Mouse (Mus musculus): ENCODE measurements around the gene Hist4h4. TPM values are rescaled to one million over a fixed set of nuclear protein-coding genes. Genes with fewer than 3 reads are reported as not detected.
A peak's percentile ranks its signal among the peaks of the same experiment; 100 is the strongest.

Gene Hist4h4
- 0.40 and 0.56 TPM in 2 replicates for polyA plus RNA-seq (2015; fragmentation: Nextera tagmentation; extraction: Ambion mirVana)

- Histone ChIP-seq H3K27me3 (no peaks in the 10 kb centered on the region), H3K27ac (replicated peaks) (peak within 1 kb of the TSS; percentile 100), H3K4me2 (peak within 1 kb of the TSS; percentile 68), H3K36me3 (no peaks in the 10 kb centered on the region), H3K9me3 (no peaks in the 10 kb centered on the region), H3K4me3 (peak within 1 kb of the TSS; percentile 61), H3K9ac (peak within 1 kb of the TSS; percentile 93), H3K4me1 (replicated peaks) (peaks cover 25% of the 10 kb centered on the region)
- ATAC-seq (ENCODE audit: low read depth), result peak; percentile 79
- under 1% methylated on average over 50 of the region's 50 CpGs for WGBS
These were observed at the start of gene Hist4h4 for GRCm38 (mm10) chr6:136803739-136804633. TSS of gene Hist4h4 (minus strand) at chr6:136804415.

GRCm38 (mm10) chr6:136852762-136853161 lies 48.5 kb upstream of the Hist4h4 start:
- H3K27me3 ChIP-seq, result no peaks in the 10 kb centered on the region
- ATAC-seq (ENCODE audit: low read depth), result no peak
- 69% methylated on average over 3 of the region's 3 CpGs for WGBS
- no peak overlapping the region for H3K4me2 ChIP-seq
- no peaks in the 10 kb centered on the region for H3K4me1 ChIP-seq (replicated peaks)
- no peaks in the 10 kb centered on the region for H3K36me3 ChIP-seq
- no peaks in the 10 kb centered on the region for H3K9me3 ChIP-seq
- H3K27ac ChIP-seq (replicated peaks), result 0 out of 2 replicates have a peak overlapping the region, but pooled peaks have one; percentile 29
- H3K9ac ChIP-seq, result no peak overlapping the region
- H3K4me3 ChIP-seq, result no peak overlapping the region

- H3K4me2 ChIP-seq, result no peak overlapping the region
- WGBS, result 87% methylated on average over 4 of the region's 4 CpGs
- ATAC-seq (ENCODE audit: low read depth), result no peak
- no peak overlapping the region for H3K4me3 ChIP-seq
- H3K9ac ChIP-seq, result no peak overlapping the region
- H3K27ac ChIP-seq (replicated peaks), result 0 out of 2 replicates have a peak overlapping the region, but pooled peaks have one; percentile 29
- no peaks in the 10 kb centered on the region for H3K36me3 ChIP-seq
- no peaks in the 10 kb centered on the region for H3K4me1 ChIP-seq (replicated peaks)
- H3K9me3 ChIP-seq, result no peaks in the 10 kb centered on the region
- H3K27me3 ChIP-seq, result no peaks in the 10 kb centered on the region
These were observed 48.1 kb upstream of the Hist4h4 start for GRCm38 (mm10) chr6:136852348-136852747.

- ATAC-seq (ENCODE audit: low read depth), result no peak
- 77% methylated on average over 6 of the region's 6 CpGs for WGBS
- no peak overlapping the region for H3K9ac ChIP-seq
These were observed 46.1 kb upstream of the Hist4h4 start for GRCm38 (mm10) chr6:136850267-136850666.

GRCm38 (mm10) chr6:136848971-136849370 lies 44.8 kb upstream of the Hist4h4 start:
- H3K27me3 ChIP-seq, result no peaks in the 10 kb centered on the region
- no peak overlapping the region for H3K4me3 ChIP-seq
- no peak overlapping the region for H3K9ac ChIP-seq
- 90% methylated on average over 5 of the region's 5 CpGs for WGBS
- H3K4me2 ChIP-seq, result no peak overlapping the region
- no peaks in the 10 kb centered on the region for H3K4me1 ChIP-seq (replicated peaks)
- no peaks in the 10 kb centered on the region for H3K36me3 ChIP-seq
- no peak overlapping the region for H3K27ac ChIP-seq (replicated peaks)
- H3K9me3 ChIP-seq, result no peaks in the 10 kb centered on the region
- no peak for ATAC-seq (ENCODE audit: low read depth)

More at GRCm38 (mm10) chr6:136850267-136850666, 46.1 kb upstream of the Hist4h4 start:
- Histone ChIP-seq H3K4me1 (replicated peaks) (no peaks in the 10 kb centered on the region), H3K27me3 (no peaks in the 10 kb centered on the region), H3K4me3 (no peak overlapping the region), H3K27ac (replicated peaks) (no peak overlapping the region), H3K4me2 (no peak overlapping the region), H3K36me3 (no peaks in the 10 kb centered on the region), H3K9me3 (no peaks in the 10 kb centered on the region)

GRCm38 (mm10) chr6:136848399-136848798 lies 44.2 kb upstream of the Hist4h4 start:
- Histone ChIP-seq H3K4me2 (no peak overlapping the region), H3K27me3 (no peaks in the 10 kb centered on the region), H3K9ac (no peak overlapping the region), H3K4me1 (replicated peaks) (no peaks in the 10 kb centered on the region), H3K9me3 (no peaks in the 10 kb centered on the region), H3K36me3 (no peaks in the 10 kb centered on the region), H3K4me3 (no peak overlapping the region), H3K27ac (replicated peaks) (no peak overlapping the region)
- no peak for ATAC-seq (ENCODE audit: low read depth)
- 90% methylated on average over 8 of the region's 8 CpGs for WGBS

- Histone ChIP-seq H3K27ac (replicated peaks) (no peak overlapping the region), H3K27me3 (no peaks in the 10 kb centered on the region), H3K36me3 (no peaks in the 10 kb centered on the region), H3K4me1 (replicated peaks) (no peaks in the 10 kb centered on the region), H3K9me3 (no peaks in the 10 kb centered on the region), H3K4me2 (no peak overlapping the region), H3K4me3 (no peak overlapping the region), H3K9ac (no peak overlapping the region)
- WGBS, result 35% methylated on average over 2 of the region's 2 CpGs
- ATAC-seq (ENCODE audit: low read depth), result no peak
These were observed 43.6 kb upstream of the Hist4h4 start for GRCm38 (mm10) chr6:136847790-136848189.

GRCm38 (mm10) chr6:136847267-136847666 lies 43.1 kb upstream of the Hist4h4 start:
- Histone ChIP-seq H3K4me2 (no peak overlapping the region), H3K4me3 (no peak overlapping the region), H3K9me3 (no peaks in the 10 kb centered on the region), H3K4me1 (replicated peaks) (no peaks in the 10 kb centered on the region), H3K9ac (no peak overlapping the region), H3K27me3 (no peaks in the 10 kb centered on the region), H3K36me3 (no peaks in the 10 kb centered on the region), H3K27ac (replicated peaks) (no peak overlapping the region)
- WGBS, result 89% methylated on average over 3 of the region's 3 CpGs
- no peak for ATAC-seq (ENCODE audit: low read depth)

GRCm38 (mm10) chr6:136845706-136846480 lies 41.7 kb upstream of the Hist4h4 start:
- no peak overlapping the region for H3K4me3 ChIP-seq
- H3K4me2 ChIP-seq, result no peak overlapping the region
- H3K36me3 ChIP-seq, result no peaks in the 10 kb centered on the region
- no peaks in the 10 kb centered on the region for H3K4me1 ChIP-seq (replicated peaks)
- H3K27ac ChIP-seq (replicated peaks), result no peak overlapping the region
- no peaks in the 10 kb centered on the region for H3K27me3 ChIP-seq
- no peaks in the 10 kb centered on the region for H3K9me3 ChIP-seq
- WGBS, result 73% methylated on average over 5 of the region's 5 CpGs
- no peak for ATAC-seq (ENCODE audit: low read depth)
- no peak overlapping the region for H3K9ac ChIP-seq

GRCm38 (mm10) chr6:136844903-136845302 lies 40.7 kb upstream of the Hist4h4 start:
- WGBS, result 54% methylated on average over 2 of the region's 2 CpGs
- Histone ChIP-seq H3K27ac (replicated peaks) (no peak overlapping the region), H3K9ac (no peak overlapping the region), H3K4me2 (no peak overlapping the region), H3K4me3 (no peak overlapping the region), H3K9me3 (no peaks in the 10 kb centered on the region), H3K4me1 (replicated peaks) (no peaks in the 10 kb centered on the region), H3K36me3 (no peaks in the 10 kb centered on the region), H3K27me3 (no peaks in the 10 kb centered on the region)
- ATAC-seq (ENCODE audit: low read depth), result no peak

GRCm38 (mm10) chr6:136837323-136837722 lies 33.1 kb upstream of the Hist4h4 start:
- 86% methylated on average over 3 of the region's 3 CpGs for WGBS
- Histone ChIP-seq H3K27me3 (no peaks in the 10 kb centered on the region), H3K4me2 (no peak overlapping the region), H3K4me3 (no peak overlapping the region), H3K27ac (replicated peaks) (no peak overlapping the region), H3K9me3 (no peaks in the 10 kb centered on the region), H3K4me1 (replicated peaks) (no peaks in the 10 kb centered on the region), H3K9ac (no peak overlapping the region), H3K36me3 (no peaks in the 10 kb centered on the region)
- ATAC-seq (ENCODE audit: low read depth), result no peak

- Histone ChIP-seq H3K9ac (no peak within 1 kb of the TSS), H3K27me3 (peaks cover 12% of the 10 kb centered on the region; the same call in 1 of the 2 replicates), H3K27ac (replicated peaks) (no peak within 1 kb of the TSS), H3K4me3 (peak within 1 kb of the TSS; percentile 12; the same call in 1 of the 2 replicates), H3K4me1 (replicated peaks) (no peaks in the 10 kb centered on the region), H3K4me2 (peak within 1 kb of the TSS; percentile 10; the same call in 1 of the 2 replicates), H3K9me3 (no peaks in the 10 kb centered on the region), H3K36me3 (no peaks in the 10 kb centered on the region)
- no peak for ATAC-seq (ENCODE audit: low read depth)
- WGBS, result 56% methylated on average over 4 of the region's 4 CpGs
These were observed 31.1 kb upstream of the Hist4h4 start, which contains the start of gene Smco3 for GRCm38 (mm10) chr6:136835352-136835751. TSS of gene Smco3 (minus strand) at chr6:136835452.

All from neural tube, embryonic 13.5 days (tissue).